Mouse (Mus musculus) lung, adult 18-20 months (tissue): Measurements from ENCODE around the gene Slc26a8.

Source experiments
- DNase-seq, 2 experiments: peaks; one replicate each; pipeline ENCODE4 v3.0.0; 2022; ENCODE audit warnings: mixed read lengths in 2 of 2

The Slc26a8 gene

GRCm38 (mm10) chr17:28588591-28588990, 101.4 kb downstream of the Slc26a8 start:
- DNase-seq: no peak
